Mouse (Mus musculus) C2C12 (cell line): ENCODE measurements around the gene Cdv3.

Experiments
- CEBPB ChIP-seq: IDR thresholded peaks from one replicate; pipeline ENCODE4 v1.6.1; 2011; ENCODE audit warnings: low read depth, mild to moderate bottlenecking, control low read depth, moderate library complexity
- CTCF ChIP-seq: IDR thresholded peaks from one replicate; pipeline ENCODE4 v1.5.1; 2011; ENCODE audit not compliant: control insufficient read depth, insufficient read depth, insufficient read length
- MAX ChIP-seq: IDR thresholded peaks from one replicate; pipeline ENCODE4 v1.6.1; 2011; ENCODE audit warnings: mild to moderate bottlenecking, control low read depth
- MYOD1 ChIP-seq: IDR thresholded peaks from one replicate; pipeline ENCODE4 v1.6.1; 2011; ENCODE audit warnings: low read depth; ENCODE audit not compliant: control insufficient read depth, insufficient read length
- MYOG ChIP-seq: IDR thresholded peaks from one replicate; pipeline ENCODE4 v1.6.1; 2011; ENCODE audit not compliant: control insufficient read depth, insufficient read length; ENCODE audit errors: extremely low read depth

DNA sequence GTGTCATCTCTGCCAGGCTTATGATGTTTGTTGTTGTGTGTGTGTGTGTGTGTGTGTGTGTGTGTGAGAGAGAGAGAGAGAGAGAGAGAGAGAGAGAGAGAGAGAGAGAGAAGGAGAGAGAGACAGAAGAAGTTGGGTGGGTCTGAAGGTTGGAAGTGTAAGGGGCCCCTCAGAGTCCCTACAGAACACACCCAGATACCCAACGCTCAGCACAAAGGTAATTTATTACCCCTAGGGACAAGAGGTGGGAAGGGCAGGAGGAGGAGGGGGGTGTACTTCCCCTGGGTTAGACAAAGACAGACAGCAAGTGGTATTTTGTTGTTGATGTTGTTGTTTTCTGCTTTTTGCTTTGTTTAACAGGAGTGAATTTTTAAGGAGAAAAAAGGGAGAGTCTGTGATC is 20.0 kb upstream of the Cdv3 start:
- TF ChIP-seq CTCF (no peak), CEBPB (no peak), MAX (no peak), MYOD1 (no peak), MYOG (no peak)
